Mouse (Mus musculus): ENCODE results near the gene Ccdc185. TPM values are rescaled to one million over a fixed set of nuclear protein-coding genes. Genes with fewer than 3 reads are reported as not detected.
A peak's percentile ranks its signal among the peaks of the same experiment; 100 is the strongest.

Ccdc185 gene
- polyA plus RNA-seq, 1 experiment from 2014 or later = not detected

- Histone ChIP-seq H3K27me3 (replicated peaks) (no peaks in the 10 kb centered on the region), H3K4me2 (replicated peaks) (no peak overlapping the region), H3K4me1 (peaks cover 3% of the 10 kb centered on the region; the same call in 1 of the 2 replicates), H3K4me3 (no peak overlapping the region), H3K36me3 (no peaks in the 10 kb centered on the region), H3K9ac (no peak overlapping the region), H3K27ac (no peak overlapping the region), H3K9me3 (no peaks in the 10 kb centered on the region)
- 40% methylated on average over 7 of the region's 7 CpGs for WGBS
- no peak for ATAC-seq (ENCODE audit: low FRiP score, low read depth)
Measured at GRCm38 (mm10) chr1:182732695-182733094, 16.3 kb downstream of the Ccdc185 start.

- Histone ChIP-seq H3K36me3 (no peaks in the 10 kb centered on the region), H3K27ac (no peak overlapping the region), H3K4me3 (no peak overlapping the region), H3K27me3 (replicated peaks) (no peaks in the 10 kb centered on the region), H3K4me1 (peaks cover 8% of the 10 kb centered on the region; the same call in 1 of the 2 replicates), H3K9ac (no peak overlapping the region), H3K4me2 (replicated peaks) (no peak overlapping the region), H3K9me3 (no peaks in the 10 kb centered on the region)
- no peak for ATAC-seq (ENCODE audit: low FRiP score, low read depth)
- WGBS = 81% methylated on average over 9 of the region's 9 CpGs
Measured at GRCm38 (mm10) chr1:182729002-182729401, 20.0 kb downstream of the Ccdc185 start.

GRCm38 (mm10) chr1:182727541-182727940 lies 21.4 kb downstream of the Ccdc185 start:
- no peak overlapping the region for H3K4me3 ChIP-seq

GRCm38 (mm10) chr1:182714236-182714935 lies 34.6 kb downstream of the Ccdc185 start:
- 69% methylated on average over 6 of the region's 6 CpGs for WGBS
- no peak overlapping the region for H3K4me3 ChIP-seq
- H3K9me3 ChIP-seq = no peaks in the 10 kb centered on the region
- no peak overlapping the region for H3K9ac ChIP-seq
- H3K36me3 ChIP-seq = no peaks in the 10 kb centered on the region
- H3K27ac ChIP-seq = no peak overlapping the region
- H3K4me2 ChIP-seq (replicated peaks) = no peak overlapping the region
- H3K27me3 ChIP-seq (replicated peaks) = no peaks in the 10 kb centered on the region
- H3K4me1 ChIP-seq = no peaks in the 10 kb centered on the region
- no peak for ATAC-seq (ENCODE audit: low FRiP score, low read depth)

More at GRCm38 (mm10) chr1:182727541-182727940, 21.4 kb downstream of the Ccdc185 start:
- Histone ChIP-seq H3K9me3 (no peaks in the 10 kb centered on the region), H3K27me3 (replicated peaks) (no peaks in the 10 kb centered on the region), H3K36me3 (no peaks in the 10 kb centered on the region), H3K4me2 (replicated peaks) (no peak overlapping the region), H3K27ac (no peak overlapping the region), H3K4me1 (peaks cover 8% of the 10 kb centered on the region; the same call in 1 of the 2 replicates), H3K9ac (no peak overlapping the region)
- WGBS = 61% methylated on average over 12 of the region's 12 CpGs
- no peak for ATAC-seq (ENCODE audit: low FRiP score, low read depth)

- Histone ChIP-seq H3K9ac (no peak overlapping the region), H3K4me1 (no peaks in the 10 kb centered on the region), H3K27me3 (replicated peaks) (no peaks in the 10 kb centered on the region), H3K9me3 (no peaks in the 10 kb centered on the region), H3K36me3 (no peaks in the 10 kb centered on the region), H3K27ac (no peak overlapping the region), H3K4me2 (replicated peaks) (no peak overlapping the region), H3K4me3 (no peak overlapping the region)
- 50% methylated on average over 7 of the region's 7 CpGs for WGBS
- ATAC-seq (ENCODE audit: low FRiP score, low read depth) = no peak
Measured at GRCm38 (mm10) chr1:182711360-182711933, 37.5 kb downstream of the Ccdc185 start.

GRCm38 (mm10) chr1:182707459-182707858 lies 41.5 kb downstream of the Ccdc185 start:
- ATAC-seq (ENCODE audit: low FRiP score, low read depth) = no peak
- WGBS = 86% methylated on average over 4 of the region's 4 CpGs
- no peaks in the 10 kb centered on the region for H3K36me3 ChIP-seq
- peaks cover 5% of the 10 kb centered on the region for H3K9me3 ChIP-seq
- no peak overlapping the region for H3K27ac ChIP-seq
- H3K4me3 ChIP-seq = no peak overlapping the region
- H3K27me3 ChIP-seq (replicated peaks) = no peaks in the 10 kb centered on the region
- H3K4me1 ChIP-seq = no peaks in the 10 kb centered on the region
- no peak overlapping the region for H3K4me2 ChIP-seq (replicated peaks)
- H3K9ac ChIP-seq = no peak overlapping the region

- Histone ChIP-seq H3K27me3 (replicated peaks) (no peaks in the 10 kb centered on the region), H3K9me3 (peaks cover 5% of the 10 kb centered on the region), H3K9ac (no peak overlapping the region), H3K36me3 (no peaks in the 10 kb centered on the region), H3K27ac (no peak overlapping the region), H3K4me3 (no peak overlapping the region), H3K4me2 (replicated peaks) (no peak overlapping the region), H3K4me1 (no peaks in the 10 kb centered on the region)
- WGBS = 66% methylated on average over 2 of the region's 2 CpGs
- ATAC-seq (ENCODE audit: low FRiP score, low read depth) = no peak
Measured at GRCm38 (mm10) chr1:182704882-182705281, 44.1 kb downstream of the Ccdc185 start.

GRCm38 (mm10) chr1:182699392-182700347 lies 49.3 kb downstream of the Ccdc185 start:
- 0 out of 2 replicates have a peak, but pooled peaks have one; percentile 48 for ATAC-seq (ENCODE audit: low FRiP score, low read depth)
- H3K9me3 ChIP-seq = no peaks in the 10 kb centered on the region
- H3K4me3 ChIP-seq = no peak overlapping the region
- H3K9ac ChIP-seq = no peak overlapping the region
- no peaks in the 10 kb centered on the region for H3K36me3 ChIP-seq
- H3K27me3 ChIP-seq (replicated peaks) = no peaks in the 10 kb centered on the region
- WGBS = 64% methylated on average over 9 of the region's 9 CpGs
- no peaks in the 10 kb centered on the region for H3K4me1 ChIP-seq
- H3K27ac ChIP-seq = no peak overlapping the region
- H3K4me2 ChIP-seq (replicated peaks) = no peak overlapping the region

Other genes starting within 250 kb of the Ccdc185 start
- gene Capn2, start 231.6 kb downstream of the Ccdc185 start, polyA plus RNA-seq (2016; fragmentation: Nextera tagmentation; extraction: Ambion mirVana) = 104 and 115 TPM in 2 replicates
- gene Capn8, start 184.2 kb downstream of the Ccdc185 start, polyA plus RNA-seq (2016; fragmentation: Nextera tagmentation; extraction: Ambion mirVana) = 0.10 and 0.15 TPM in 2 replicates
- gene Susd4, start 14.7 kb upstream of the Ccdc185 start, polyA plus RNA-seq (2016; fragmentation: Nextera tagmentation; extraction: Ambion mirVana) = 39.9 and 42.7 TPM in 2 replicates
- 0.47 and 0.69 TPM in 2 replicates for gene Tlr5, start 205.6 kb upstream of the Ccdc185 start, polyA plus RNA-seq (2016; fragmentation: Nextera tagmentation; extraction: Ambion mirVana)